Mouse (Mus musculus): ENCODE results near the gene B4galt7. TPM values are rescaled to one million over a fixed set of nuclear protein-coding genes. Genes with fewer than 3 reads are reported as not detected.
"Not testable (repeated sequence)": the region's sequence is repeated elsewhere in the genome, so short reads cannot be mapped to it uniquely, and the experiment has no call there.

Gene B4galt7
- 14.7 and 19.1 TPM in 2 replicates for total RNA-seq (2017)

DNA sequence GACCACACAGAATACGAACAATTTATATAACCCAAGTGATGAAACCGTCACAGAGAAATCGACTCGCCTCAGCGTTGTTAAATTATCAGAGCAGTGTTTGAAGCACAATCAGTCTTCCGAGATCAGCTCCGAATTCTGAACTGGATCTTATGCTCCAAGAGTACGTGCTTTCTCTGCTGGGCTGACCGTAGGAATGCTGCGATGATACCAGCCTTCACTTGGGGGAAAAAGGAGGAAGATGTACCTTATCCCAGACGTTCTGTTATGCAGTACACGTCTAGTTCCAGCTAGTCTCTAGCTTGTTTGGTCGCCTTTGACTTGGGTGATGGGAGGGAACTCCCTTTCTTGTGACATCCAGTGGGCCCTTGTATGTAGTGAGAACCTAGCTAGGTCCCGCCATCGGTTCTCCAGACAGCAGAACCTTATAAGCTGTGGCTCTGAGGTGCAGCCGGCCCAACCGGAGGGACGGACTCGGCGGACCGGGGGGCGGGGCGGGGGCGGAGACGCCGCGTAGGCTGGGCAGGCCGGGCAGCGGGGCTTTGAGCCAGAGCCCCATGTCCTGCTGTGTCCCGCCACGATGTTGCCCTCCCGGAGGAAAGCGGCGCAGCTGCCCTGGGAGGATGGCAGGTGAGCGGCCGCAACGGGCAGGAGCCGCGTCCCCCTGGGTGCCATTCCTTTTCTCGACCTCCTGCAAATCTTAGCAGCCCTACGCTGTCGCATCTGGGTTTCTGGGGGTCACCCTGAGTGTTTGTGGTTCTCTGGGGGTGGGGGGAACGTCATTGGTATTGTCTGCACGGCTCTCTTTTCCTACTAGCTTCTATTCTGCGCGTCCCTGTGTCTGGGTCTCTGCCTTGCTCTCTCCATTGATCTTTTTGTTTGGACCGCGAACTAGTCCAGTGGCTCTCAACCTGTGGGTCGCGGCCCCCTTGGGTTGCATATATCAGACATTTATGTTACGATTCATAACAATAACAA lies at the start of gene B4galt7:
Gene B4galt7, plus strand, starts transcription at position 331 of the 975 bp plus-strand sequence.
- ATAC-seq (ENCODE audit: extremely low read depth, insufficient number of reproducible peaks, low FRiP score, poor library complexity, severe bottlenecking), result peak; percentile 73

DNA sequence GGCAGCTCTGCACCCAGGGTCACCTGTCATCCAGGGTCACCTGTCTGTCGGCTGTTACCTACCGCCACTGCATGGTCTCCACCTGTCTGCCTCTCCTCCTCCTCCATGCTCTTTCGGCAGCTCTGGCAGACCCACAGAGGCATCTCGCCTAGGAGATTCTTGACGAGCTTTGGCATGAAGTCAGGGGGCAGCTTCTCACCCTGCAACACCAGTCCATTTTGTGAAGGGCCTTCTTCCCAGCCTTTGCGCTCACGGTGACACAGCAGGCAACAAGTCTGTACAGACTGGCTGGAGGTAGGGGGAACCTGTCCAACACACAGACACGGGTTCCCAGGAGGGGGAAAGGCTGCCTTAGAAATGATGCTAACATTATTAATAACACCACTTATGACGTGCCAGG lies 43.8 kb upstream of the B4galt7 start:
- no peak for ATAC-seq (ENCODE audit: extremely low read depth, insufficient number of reproducible peaks, low FRiP score, poor library complexity, severe bottlenecking)

DNA sequence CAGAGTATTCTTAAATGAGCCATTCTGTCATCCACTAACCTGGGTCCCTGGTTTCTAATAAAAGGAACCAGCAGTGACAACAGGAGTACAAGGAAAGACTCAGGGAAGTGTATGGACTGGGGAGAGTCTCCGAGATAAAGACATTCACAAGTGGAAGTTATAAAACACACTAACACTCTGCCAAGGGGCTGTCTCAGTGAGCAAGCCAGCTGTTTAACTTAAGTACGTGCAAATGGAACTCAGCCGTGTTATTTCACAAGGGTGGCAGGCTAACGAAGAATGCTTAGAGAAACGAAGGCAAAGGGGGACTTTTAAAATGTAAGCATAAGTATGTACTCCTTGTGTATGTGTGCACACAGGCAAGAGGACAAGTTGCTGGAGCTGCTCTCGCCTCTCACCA lies 42.2 kb upstream of the B4galt7 start:
- no peak for ATAC-seq (ENCODE audit: extremely low read depth, insufficient number of reproducible peaks, low FRiP score, poor library complexity, severe bottlenecking)

DNA sequence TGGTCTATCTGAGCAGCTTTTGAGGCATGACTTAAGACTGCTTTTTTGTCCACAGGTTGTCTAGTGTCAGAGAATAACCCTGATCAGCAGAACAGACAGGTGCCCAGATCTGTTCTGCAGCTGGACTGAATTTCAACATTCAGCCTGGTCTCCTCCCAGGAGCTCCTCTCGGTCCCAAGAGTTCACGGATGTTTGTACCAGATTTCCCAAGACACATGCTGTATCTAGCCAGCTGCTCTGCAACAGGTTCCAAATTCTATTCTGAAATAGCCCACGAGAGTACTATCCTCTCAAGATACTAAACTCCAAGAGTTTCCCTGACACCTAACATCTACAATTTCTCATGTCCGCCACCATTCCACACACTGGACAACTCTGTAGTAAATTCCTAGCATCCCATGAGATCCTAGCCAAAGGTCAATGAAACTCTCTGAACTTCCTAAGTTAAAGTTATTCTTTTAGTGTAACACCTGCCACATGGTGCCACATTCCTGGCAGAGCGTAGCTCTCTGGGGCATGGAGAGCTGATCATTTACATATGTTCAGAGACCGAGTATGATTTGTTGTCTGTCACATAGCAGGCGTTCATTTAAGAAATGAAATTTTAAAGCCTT lies 36.3 kb upstream of the B4galt7 start:
- no peak for ATAC-seq (ENCODE audit: extremely low read depth, insufficient number of reproducible peaks, low FRiP score, poor library complexity, severe bottlenecking)

DNA sequence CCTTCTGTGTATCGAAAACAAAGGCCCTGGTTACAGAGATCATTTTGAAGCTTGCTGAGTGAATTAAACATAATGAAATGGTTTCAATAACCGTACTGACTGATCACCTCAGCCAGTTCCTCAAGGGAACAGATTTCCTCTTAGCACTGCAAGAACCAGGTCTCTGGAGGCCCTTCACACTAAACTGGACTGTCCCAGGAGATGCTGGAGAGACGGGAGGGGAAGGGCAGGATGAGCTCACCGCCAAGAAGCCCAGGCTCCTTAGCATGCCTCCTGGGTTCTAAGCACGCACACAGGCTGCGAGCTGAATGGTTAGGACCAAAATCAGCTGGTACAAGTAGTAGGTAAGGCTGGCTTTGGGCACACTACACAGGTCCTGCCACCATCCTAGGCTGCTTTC lies 32.7 kb upstream of the B4galt7 start:
- ATAC-seq (ENCODE audit: extremely low read depth, insufficient number of reproducible peaks, low FRiP score, poor library complexity, severe bottlenecking), result no peak

DNA sequence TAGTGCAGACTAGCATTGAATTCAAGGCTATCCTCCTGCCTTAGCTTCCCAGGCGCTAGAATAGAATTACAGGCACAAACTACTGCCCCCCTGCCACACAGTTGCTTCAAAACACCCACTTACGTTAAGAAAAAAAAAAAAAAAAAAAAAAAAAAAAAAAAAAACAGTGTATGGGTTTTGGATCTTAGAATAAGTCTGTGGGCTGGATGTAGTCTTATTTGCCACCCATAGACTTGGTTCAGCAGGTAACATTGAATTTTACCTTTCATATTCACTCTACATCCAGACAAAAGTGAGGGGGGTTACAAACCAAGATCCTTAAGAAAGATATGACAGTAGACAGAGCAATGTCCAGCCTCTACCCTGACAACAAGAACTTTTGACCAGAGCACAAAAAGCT lies 31.7 kb upstream of the B4galt7 start:
- no peak for ATAC-seq (ENCODE audit: extremely low read depth, insufficient number of reproducible peaks, low FRiP score, poor library complexity, severe bottlenecking)

DNA sequence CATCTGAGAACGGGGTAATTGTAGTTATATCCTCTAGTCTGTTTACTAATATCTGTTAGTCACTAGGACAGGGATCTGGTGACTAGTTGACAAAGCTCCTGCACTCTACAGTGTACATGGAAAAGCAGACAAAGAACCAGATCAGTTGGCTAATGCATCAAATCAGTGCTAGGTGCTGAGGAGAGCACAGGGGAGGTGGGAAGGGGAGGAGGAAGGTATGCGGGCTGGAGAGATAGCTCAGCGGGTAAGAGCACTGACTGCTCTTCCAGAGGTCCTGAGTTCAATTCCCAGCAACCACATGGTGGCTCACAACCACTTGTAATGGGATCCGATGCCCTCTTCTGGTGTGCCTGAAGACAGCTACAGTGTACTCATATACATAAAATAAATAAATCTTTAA lies 31.2 kb upstream of the B4galt7 start:
- not testable (repeated sequence) for ATAC-seq (ENCODE audit: extremely low read depth, insufficient number of reproducible peaks, low FRiP score, poor library complexity, severe bottlenecking)

DNA sequence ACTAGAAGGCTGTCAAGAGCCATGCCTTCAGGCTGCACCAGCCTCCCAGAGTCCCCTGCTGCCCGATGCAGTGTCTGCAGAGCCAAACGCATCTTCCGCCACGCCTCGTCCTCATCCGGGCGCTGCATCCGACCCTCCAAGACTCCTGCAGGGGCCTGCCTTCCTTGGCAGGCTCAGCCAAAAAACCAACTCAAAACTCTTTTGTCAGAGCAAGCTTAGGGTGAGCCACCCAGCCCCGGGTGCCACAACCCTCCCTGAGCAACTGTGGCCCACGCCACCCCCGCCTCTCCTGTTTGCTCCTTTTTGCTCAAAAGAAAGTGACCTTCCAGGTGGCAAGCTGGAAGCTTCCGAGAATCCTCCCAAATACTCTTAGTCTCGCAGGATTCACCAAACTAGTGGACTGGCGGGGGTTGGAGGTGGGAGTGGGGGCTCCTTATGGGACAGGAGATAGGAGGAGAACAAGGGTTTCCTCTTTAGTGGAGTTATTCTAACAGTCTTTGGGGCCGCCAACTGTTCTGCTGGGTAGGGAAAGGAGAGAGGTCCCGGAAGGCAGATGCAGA lies 29.9 kb upstream of the B4galt7 start:
- no peak for ATAC-seq (ENCODE audit: extremely low read depth, insufficient number of reproducible peaks, low FRiP score, poor library complexity, severe bottlenecking)

DNA sequence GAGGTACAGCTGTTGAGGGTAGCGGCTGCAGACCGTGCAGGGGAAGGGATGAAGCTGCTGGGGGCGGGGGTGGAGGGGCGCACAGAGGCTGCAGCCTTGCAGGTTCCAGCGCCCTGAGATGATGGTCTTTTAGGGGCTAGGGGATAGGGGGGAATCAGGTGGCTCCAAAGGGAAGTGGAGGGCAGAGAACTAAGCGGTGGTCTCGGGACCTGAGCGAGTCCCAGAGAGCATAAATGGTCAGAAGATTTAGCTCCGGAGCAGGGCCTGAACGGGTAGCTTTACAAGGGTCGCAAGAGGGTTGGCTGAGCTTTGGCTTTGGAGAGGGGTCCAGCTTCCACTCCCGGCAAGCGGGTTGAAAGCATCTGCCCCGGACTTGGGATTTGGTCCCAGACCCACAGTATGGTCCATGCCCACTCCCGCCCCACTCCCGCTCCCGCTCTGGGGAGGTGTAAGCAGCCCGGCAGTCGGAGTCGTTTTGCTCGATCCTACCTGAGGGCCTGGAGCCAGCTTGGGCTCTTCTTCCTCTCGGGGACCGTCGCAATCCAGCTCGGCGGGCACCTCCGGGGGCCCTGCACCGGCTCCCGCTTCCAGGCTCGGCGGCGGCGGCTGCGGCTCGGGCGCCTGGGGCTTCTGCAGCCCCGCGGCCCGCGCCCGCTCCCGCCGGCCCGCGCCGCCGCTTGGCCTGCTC lies 29.3 kb upstream of the B4galt7 start:
- no peak for ATAC-seq (ENCODE audit: extremely low read depth, insufficient number of reproducible peaks, low FRiP score, poor library complexity, severe bottlenecking)

DNA sequence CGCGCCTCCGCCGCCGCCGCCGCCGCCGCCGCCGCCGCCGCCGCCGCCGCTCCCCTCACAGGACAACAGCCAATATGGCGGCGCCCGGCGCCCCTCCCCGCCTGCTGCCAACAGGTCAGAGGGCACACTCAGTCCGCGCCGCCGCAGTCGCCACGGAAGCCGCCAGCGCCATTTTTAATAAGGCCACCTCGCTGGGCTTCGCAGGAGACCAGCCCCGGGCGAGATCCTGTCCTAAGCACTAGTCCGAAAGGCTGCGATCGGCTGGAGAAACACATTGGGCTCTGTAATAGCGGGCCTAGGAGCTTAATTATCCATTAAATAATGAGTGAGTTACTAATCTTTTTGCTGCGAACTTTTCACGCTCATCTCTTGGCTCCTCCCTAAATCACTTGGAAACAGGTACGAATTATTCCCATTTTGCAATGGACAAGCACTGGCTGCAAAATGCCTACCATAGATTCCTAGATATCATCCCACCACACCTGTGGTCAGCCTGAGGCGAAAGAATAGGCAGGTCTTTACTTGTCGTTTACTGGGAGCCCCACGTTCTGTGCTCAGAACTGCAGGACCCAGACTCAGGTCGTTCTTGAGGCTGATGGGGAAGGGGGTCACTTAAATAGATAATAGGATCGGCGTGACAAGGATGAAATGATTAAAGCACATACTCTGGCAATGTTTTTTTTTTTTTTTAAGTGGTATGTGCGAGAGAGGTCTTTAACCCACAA lies 28.5 kb upstream of the B4galt7 start, which contains the start of gene Fam193b:
Gene Fam193b, minus strand, starts transcription at position 94 of the 725 bp plus-strand sequence.
- ATAC-seq (ENCODE audit: extremely low read depth, insufficient number of reproducible peaks, low FRiP score, poor library complexity, severe bottlenecking), result peak; percentile 95

DNA sequence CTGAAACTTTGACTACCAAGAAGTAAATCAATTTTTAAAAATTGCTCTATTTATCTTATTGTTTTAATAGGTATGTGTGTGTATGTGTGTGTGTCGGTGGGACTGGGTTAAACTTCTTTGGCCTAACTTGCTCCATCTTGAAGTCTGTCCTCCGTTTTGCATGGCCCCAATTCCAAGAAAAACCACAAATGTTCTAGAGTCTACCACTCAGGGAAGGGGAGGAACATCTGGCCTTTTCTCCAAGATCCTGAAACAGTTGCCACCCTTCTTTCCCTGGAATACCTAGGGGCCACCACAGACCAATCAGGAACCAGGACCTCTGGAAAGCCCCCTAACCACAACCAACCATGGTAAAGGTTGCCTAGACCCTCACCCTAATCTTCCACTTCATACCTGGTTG lies 27.7 kb upstream of the B4galt7 start:
- ATAC-seq (ENCODE audit: extremely low read depth, insufficient number of reproducible peaks, low FRiP score, poor library complexity, severe bottlenecking), result no peak

DNA sequence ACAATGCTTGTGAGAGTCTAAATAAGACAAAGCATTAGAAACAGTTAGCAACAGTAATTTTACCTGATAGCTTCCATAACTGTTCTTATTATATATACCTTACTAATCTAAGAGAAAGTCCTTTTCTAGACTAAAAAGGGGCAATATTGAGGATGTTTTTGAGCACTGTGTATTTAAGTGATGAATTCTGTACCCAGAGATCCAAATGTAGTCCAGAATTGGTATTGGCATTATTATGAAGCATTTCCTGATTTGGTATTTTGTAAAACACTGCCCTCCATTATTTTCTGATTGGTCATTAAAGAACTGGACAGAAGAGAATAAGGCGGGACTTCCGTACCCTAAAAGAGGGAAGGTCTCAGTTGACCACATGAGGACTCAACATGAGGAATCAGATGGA lies 26.3 kb upstream of the B4galt7 start, which contains the start of gene Tmed9:
Gene Tmed9, plus strand, starts transcription at position 301 of the 400 bp plus-strand sequence.
- ATAC-seq (ENCODE audit: extremely low read depth, insufficient number of reproducible peaks, low FRiP score, poor library complexity, severe bottlenecking), result no peak

DNA sequence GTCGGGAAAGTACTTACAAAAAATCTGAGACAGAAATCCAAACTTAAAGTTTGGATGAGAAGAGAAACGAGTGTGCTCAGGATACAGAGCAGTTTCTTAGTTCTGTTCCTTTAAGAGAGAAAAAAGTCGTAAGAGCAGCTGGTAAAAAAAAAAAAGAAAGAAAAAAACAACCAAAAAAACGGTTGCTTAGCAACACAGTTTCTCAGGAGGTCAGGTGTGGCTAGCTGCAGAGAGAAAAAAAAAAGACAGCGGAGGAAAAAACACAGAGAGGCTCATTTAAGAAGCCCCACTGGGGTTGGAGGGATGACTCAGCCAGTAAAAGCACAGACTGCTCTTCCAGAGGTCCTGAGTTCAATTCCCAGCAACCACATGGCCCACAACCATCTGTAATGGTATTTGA lies 25.4 kb upstream of the B4galt7 start:
- ATAC-seq (ENCODE audit: extremely low read depth, insufficient number of reproducible peaks, low FRiP score, poor library complexity, severe bottlenecking), result no peak

DNA sequence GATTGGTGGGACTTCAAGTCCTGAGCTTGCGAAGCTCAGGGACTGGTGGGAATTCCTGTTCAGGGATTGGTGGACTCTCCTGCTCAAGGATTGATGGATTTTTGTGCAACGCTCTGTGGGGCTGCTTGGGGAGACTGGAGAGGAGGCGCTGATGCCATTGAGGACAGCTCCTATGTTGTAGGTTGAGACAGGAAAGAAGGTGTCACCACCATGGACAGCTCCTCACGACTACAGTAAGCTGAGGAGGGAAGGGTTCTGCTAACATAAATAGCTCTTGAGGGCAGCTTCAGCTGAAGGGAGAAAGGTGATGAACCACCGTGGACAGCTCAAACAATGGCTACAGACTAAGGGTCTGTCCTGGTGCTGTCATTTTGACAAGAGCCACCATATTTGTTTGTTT lies 23.8 kb upstream of the B4galt7 start:
- no peak for ATAC-seq (ENCODE audit: extremely low read depth, insufficient number of reproducible peaks, low FRiP score, poor library complexity, severe bottlenecking)

DNA sequence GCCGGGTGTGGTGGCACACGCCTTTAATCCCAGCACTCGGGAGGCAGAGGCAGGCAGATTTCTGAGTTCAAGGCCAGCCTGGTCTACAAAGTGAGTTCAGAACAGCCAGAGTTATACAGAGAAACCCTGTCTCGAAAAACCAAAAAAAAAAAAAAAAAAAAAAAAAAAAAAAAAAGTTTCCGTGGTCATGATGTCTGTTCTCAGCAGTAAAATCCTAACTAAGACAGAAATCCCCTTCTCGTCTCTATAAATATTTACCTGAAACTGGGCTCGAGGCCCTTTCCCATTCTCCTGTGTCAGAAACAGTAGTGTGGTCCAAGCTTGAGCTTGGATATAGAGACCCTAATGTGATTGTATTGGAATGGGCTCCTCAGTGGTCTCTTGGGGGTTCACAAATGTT lies 22.8 kb upstream of the B4galt7 start:
- ATAC-seq (ENCODE audit: extremely low read depth, insufficient number of reproducible peaks, low FRiP score, poor library complexity, severe bottlenecking), result not testable (repeated sequence)

DNA sequence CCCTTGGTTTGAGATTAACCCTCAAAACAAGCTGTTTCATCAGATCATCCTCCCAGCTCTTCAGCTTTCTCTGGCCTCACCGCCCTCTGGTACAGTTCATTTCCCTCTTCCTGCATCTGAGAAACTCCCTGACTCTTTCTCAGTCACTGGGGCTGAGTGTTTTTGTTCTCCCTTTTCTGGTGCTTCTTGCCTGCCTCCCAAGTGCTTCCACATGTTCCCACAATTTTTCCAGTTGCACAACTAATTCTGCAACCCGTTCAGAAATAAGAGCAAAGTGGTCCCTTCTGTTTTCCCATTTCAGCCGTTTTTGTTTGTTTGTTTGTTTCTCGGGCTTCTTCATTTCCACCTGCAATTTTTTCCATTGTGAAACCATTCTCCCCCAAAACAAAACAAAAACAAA lies 21.6 kb upstream of the B4galt7 start:
- no peak for ATAC-seq (ENCODE audit: extremely low read depth, insufficient number of reproducible peaks, low FRiP score, poor library complexity, severe bottlenecking)

DNA sequence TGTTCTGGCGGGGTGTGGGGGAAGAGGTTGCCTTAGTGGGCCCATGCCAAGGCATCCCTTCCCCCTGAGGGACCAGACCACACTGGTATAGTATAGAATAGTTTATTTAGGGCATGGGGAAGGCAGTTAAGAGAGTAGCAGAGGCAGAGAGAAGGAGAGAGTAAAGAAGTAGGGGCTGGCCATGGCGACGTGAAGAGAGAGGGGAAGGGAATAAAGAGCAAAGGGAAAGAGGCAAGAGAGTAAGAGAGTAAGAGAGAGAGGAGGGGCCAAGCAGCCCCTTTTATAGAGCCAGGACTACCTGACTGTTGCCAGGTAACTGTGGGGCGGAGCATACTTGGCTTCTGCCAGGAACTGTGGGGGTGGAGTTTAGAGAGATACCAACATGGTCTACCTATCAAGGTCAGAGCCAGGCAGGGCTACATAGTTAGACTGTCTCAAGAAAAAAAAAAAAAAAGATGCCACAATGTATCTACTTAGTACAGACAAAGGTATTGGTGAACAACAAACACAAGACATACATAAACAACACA lies 7.7 kb upstream of the B4galt7 start:
- ATAC-seq (ENCODE audit: extremely low read depth, insufficient number of reproducible peaks, low FRiP score, poor library complexity, severe bottlenecking), result no peak

DNA sequence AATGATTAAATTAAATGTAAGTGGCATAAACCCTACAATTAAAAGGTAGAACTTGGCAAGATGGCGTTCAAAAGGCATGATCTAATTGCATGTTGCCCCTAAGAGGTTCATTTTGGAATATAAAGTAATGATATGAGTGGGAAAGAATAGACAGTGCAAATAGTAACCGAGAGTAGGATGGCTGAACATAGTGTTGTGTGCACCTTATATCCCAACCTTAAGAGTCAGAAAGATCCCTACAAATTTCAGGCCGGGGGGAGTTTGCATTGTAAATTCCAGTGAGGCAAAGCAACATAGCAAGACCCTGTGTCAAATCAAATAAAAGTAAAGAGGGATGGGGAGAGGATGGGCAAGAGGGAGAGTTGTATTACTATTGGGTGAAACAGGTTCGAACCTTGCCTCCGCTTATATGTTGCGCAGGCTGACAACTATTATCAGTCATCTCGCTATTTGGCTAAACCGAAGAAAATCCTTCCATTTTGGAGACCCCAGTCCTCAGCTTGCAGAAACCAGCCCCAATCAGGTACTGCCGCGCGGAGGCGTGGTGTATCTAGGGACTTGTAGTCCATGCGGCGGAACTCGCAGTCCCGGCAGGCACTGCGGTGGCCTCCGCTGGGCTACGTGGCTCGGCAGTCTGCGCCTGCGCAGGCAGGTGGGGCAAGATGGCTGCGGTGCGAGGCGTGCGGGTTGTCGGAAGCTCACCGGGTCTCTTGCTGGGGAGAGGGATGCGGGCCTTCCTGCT lies 7.0 kb upstream of the B4galt7 start:
- peak; percentile 98 for ATAC-seq (ENCODE audit: extremely low read depth, insufficient number of reproducible peaks, low FRiP score, poor library complexity, severe bottlenecking)

All from neutrophil, adult 5-6 weeks (primary cell).